Mouse (Mus musculus): ENCODE results near the gene Chn2. TPM values are rescaled to one million over a fixed set of nuclear protein-coding genes. Genes with fewer than 3 reads are reported as not detected.

Chn2 gene
- total and polyA plus RNA-seq, 3 experiments = not detected

DNA sequence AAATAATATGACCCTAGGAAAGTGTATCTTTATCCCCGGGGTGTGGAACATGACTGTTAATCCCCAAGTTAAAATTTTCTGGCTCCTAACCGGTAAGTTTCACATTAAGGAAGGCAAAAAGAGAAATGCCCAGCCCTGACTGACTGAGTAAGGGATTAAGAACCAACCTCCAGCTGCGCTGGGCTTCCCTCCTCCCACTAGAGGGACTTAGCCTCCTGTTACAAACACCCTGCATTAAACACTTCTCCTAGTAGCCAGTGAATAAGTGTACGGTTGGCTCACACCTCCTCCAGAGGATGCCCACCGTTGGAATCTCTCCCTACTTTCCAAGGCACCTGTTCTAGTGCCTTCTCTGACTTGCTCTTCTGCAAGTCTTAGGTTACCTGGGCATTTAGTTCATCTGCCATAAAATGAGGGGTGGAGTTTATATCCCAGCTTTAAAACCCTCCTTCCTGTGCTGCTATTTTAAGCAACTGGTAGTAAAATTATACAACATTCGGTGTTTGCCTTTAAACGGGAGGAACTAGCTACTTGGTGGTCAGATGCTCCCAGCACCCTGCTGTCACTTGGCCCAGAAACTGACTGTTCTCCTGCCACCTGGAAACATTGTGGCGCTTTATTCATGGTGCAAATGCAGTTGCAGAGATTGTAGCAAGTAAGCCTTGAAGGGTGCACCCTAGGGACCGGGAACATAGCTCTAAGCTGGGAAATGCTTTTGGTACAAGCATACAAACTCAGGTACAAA, 294.5 kb downstream of the Chn2 start:
- Histone ChIP-seq H3K4me3 (ENCODE audit: control insufficient read depth in 1 of 2, insufficient read depth in 1 of 2, low read depth in 2 of 2, low read length in 2 of 2) (no peak overlapping the region), H3K79me2 (ENCODE audit: control insufficient read depth, insufficient read depth, low read length, poor library complexity) (no peaks in the 10 kb centered on the region), H3K36me3 (ENCODE audit: control insufficient read depth in 1 of 2, insufficient read depth in 2 of 2, low read length in 2 of 2) (no peaks in the 10 kb centered on the region), H3K4me1 (ENCODE audit: control insufficient read depth in 1 of 2, insufficient read depth in 2 of 2, low read length in 2 of 2) (no peaks in the 10 kb centered on the region), H3K9me3 (replicated peaks; ENCODE audit: insufficient read depth, low read length) (no peaks in the 10 kb centered on the region), H3K27ac (ENCODE audit: control insufficient read depth, low read depth, low read length) (no peak overlapping the region), H3K27me3 (ENCODE audit: control insufficient read depth in 1 of 2, insufficient read depth in 2 of 2, low read length in 2 of 2) (no peaks in the 10 kb centered on the region), H3K9ac (ENCODE audit: control insufficient read depth, low read depth, low read length, poor library complexity, severe bottlenecking) (no peak overlapping the region)
- TF ChIP-seq POLR2A (IDR thresholded peaks at IDR 0.05; ENCODE audit: control insufficient read depth in 1 of 2, insufficient read depth in 1 of 2, low read depth in 1 of 2, low read length in 2 of 2, poor library complexity in 1 of 2) = no peak
- TF ChIP-seq POLR2AphosphoS2 (IDR thresholded peaks at IDR 0.05; ENCODE audit: low read length) = no peak
- TF ChIP-seq MEF2A (IDR thresholded peaks at IDR 0.05; ENCODE audit: extremely low read depth, insufficient replicate concordance, low read depth, low read length, poor library complexity, severe bottlenecking) = no peak
- no peak for TF ChIP-seq CHD1 (IDR thresholded peaks at IDR 0.05; ENCODE audit: low read depth, low read length)
- TF ChIP-seq MAZ (IDR thresholded peaks at IDR 0.05; ENCODE audit: low read depth, low read length) = no peak
- TF ChIP-seq POLR2AphosphoS5 (IDR thresholded peaks at IDR 0.05; ENCODE audit: borderline replicate concordance, low read depth, low read length) = no peak
- no peak for TF ChIP-seq ZNF384 (IDR thresholded peaks at IDR 0.05; ENCODE audit: low read depth, low read length)
- TF ChIP-seq GATA1 (IDR thresholded peaks at IDR 0.05; ENCODE audit: low read depth, low read length) = no peak
- TF ChIP-seq USF1 (IDR thresholded peaks at IDR 0.05; ENCODE audit: low read depth, low read length) = no peak
- no peak for TF ChIP-seq CTCF (IDR thresholded peaks at IDR 0.05 in 2 of 3, conservative IDR thresholded peaks at IDR 0.05 in 1 of 3; ENCODE audit: control insufficient read depth in 1 of 3, insufficient read depth in 1 of 3, low read depth in 2 of 3, low read length in 3 of 3, poor library complexity in 1 of 3, severe bottlenecking in 1 of 3)
- no peak for TF ChIP-seq RCOR1 (IDR thresholded peaks at IDR 0.05; ENCODE audit: low read depth, low read length)
- no peak for DNase-seq (ENCODE audit: low read depth, low spot score)

DNA sequence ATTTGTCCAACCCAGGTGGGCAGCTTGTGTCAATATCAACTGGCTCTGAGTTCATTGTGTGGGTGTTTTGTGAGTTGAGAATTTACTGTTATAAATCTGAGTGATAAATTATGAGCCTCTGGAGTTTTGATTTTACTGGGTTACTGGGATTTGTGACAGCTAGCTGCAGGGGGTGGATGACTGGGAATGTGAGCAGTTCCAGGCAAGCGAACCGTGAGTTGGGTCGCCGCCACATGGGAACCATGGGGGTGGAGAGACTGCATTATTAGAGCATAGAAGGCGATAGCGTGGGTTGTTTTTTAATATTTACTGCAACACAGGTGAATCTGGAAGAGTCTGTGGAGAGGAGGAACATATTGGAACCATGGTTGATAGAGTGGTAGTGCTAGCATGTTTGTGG, 298.0 kb downstream of the Chn2 start:
- no peak overlapping the region for H3K27ac ChIP-seq (ENCODE audit: control insufficient read depth, low read depth, low read length)
- no peaks in the 10 kb centered on the region for H3K36me3 ChIP-seq (ENCODE audit: control insufficient read depth in 1 of 2, insufficient read depth in 2 of 2, low read length in 2 of 2)
- no peaks in the 10 kb centered on the region for H3K27me3 ChIP-seq (ENCODE audit: control insufficient read depth in 1 of 2, insufficient read depth in 2 of 2, low read length in 2 of 2)
- H3K4me3 ChIP-seq (ENCODE audit: control insufficient read depth in 1 of 2, insufficient read depth in 1 of 2, low read depth in 2 of 2, low read length in 2 of 2) = no peak overlapping the region
- DNase-seq (ENCODE audit: low read depth, low spot score) = no peak
- H3K79me2 ChIP-seq (ENCODE audit: control insufficient read depth, insufficient read depth, low read length, poor library complexity) = no peaks in the 10 kb centered on the region
- H3K9me3 ChIP-seq (replicated peaks; ENCODE audit: insufficient read depth, low read length) = no peaks in the 10 kb centered on the region
- H3K4me1 ChIP-seq (ENCODE audit: control insufficient read depth in 1 of 2, insufficient read depth in 2 of 2, low read length in 2 of 2) = no peaks in the 10 kb centered on the region
- TF ChIP-seq ZKSCAN1 (IDR thresholded peaks at IDR 0.05; ENCODE audit: low read depth, low read length) (no peak), TAL1 (IDR thresholded peaks at IDR 0.05; ENCODE audit: low read length) (no peak), USF2 (IDR thresholded peaks at IDR 0.05; ENCODE audit: borderline replicate concordance in 1 of 2, insufficient read depth in 1 of 2, low read depth in 1 of 2, low read length in 2 of 2) (no peak), USF1 (IDR thresholded peaks at IDR 0.05; ENCODE audit: low read depth, low read length) (no peak), POLR2AphosphoS2 (IDR thresholded peaks at IDR 0.05; ENCODE audit: low read length) (no peak), MEF2A (IDR thresholded peaks at IDR 0.05; ENCODE audit: extremely low read depth, insufficient replicate concordance, low read depth, low read length, poor library complexity, severe bottlenecking) (no peak), ZC3H11A (IDR thresholded peaks at IDR 0.05; ENCODE audit: low read depth, low read length) (no peak), MXI1 (IDR thresholded peaks at IDR 0.05; ENCODE audit: low read depth, low read length) (no peak), ZMIZ1 (IDR thresholded peaks at IDR 0.05; ENCODE audit: low read depth, low read length) (no peak), BHLHE40 (IDR thresholded peaks at IDR 0.05; ENCODE audit: borderline replicate concordance, low read depth, low read length) (no peak), NELFE (IDR thresholded peaks at IDR 0.05; ENCODE audit: low read depth, low read length) (no peak), MYB (IDR thresholded peaks at IDR 0.05; ENCODE audit: low read depth, low read length) (no peak), GABPA (IDR thresholded peaks at IDR 0.05; ENCODE audit: low read depth, low read length) (no peak), SMC3 (IDR thresholded peaks at IDR 0.05; ENCODE audit: low read depth, low read length) (no peak), E2F4 (IDR thresholded peaks at IDR 0.05; ENCODE audit: borderline replicate concordance, low read depth, low read length) (no peak), UBTF (IDR thresholded peaks at IDR 0.05; ENCODE audit: borderline replicate concordance, insufficient read depth, low read depth, low read length) (no peak), ZNF384 (IDR thresholded peaks at IDR 0.05; ENCODE audit: low read depth, low read length) (no peak), MYC (IDR thresholded peaks at IDR 0.05; ENCODE audit: low read depth, low read length) (no peak), JUND (IDR thresholded peaks at IDR 0.05; ENCODE audit: low read depth, low read length) (no peak)
- H3K9ac ChIP-seq (ENCODE audit: control insufficient read depth, low read depth, low read length, poor library complexity, severe bottlenecking) = no peak overlapping the region
